Mouse (Mus musculus) neural tube, embryonic 13.5 days (tissue): Measurements from ENCODE around the gene Myom1. TPM values are rescaled to one million over a fixed set of nuclear protein-coding genes. Genes with fewer than 3 reads are reported as not detected.

Experiments
- ATAC-seq: fragments of 200-750 bp; cut with Nextera tagmentation; 2 replicates; pipeline ENCODE4 v1.8.0; 2017; ENCODE audit warnings: low read depth, mild to moderate bottlenecking, moderate TSS enrichment, moderate library complexity
- H3K27ac ChIP-seq: fragments of 300-500 bp; sonication (generic); replicated peaks from 2 replicates; pipeline ENCODE4 v1.5.1; 2015; ENCODE audit warnings: moderate library complexity, mild to moderate bottlenecking, inconsistent platforms
- H3K27me3 ChIP-seq: fragments of 300-500 bp; sonication (generic); 2 replicates; pipeline ENCODE4 v1.6.1; 2015; ENCODE audit warnings: mild to moderate bottlenecking, inconsistent platforms
- H3K36me3 ChIP-seq: fragments of 300-500 bp; sonication (generic); 2 replicates; pipeline ENCODE4 v1.6.1; 2015; ENCODE audit warnings: mild to moderate bottlenecking, inconsistent platforms
- H3K4me1 ChIP-seq: fragments of 300-500 bp; sonication (generic); replicated peaks from 2 replicates; pipeline ENCODE4 v1.6.1; 2015; ENCODE audit warnings: inconsistent platforms
- H3K4me2 ChIP-seq: fragments of 300-500 bp; sonication (generic); 2 replicates; pipeline ENCODE4 v1.6.1; 2015; ENCODE audit warnings: inconsistent platforms, mild to moderate bottlenecking, moderate library complexity
- H3K4me3 ChIP-seq: fragments of 300-500 bp; sonication (generic); 2 replicates; pipeline ENCODE4 v1.5.1; 2015; ENCODE audit warnings: mild to moderate bottlenecking, inconsistent platforms
- H3K9ac ChIP-seq: fragments of 300-500 bp; sonication (generic); 2 replicates; pipeline ENCODE4 v1.6.1; 2015; ENCODE audit warnings: moderate library complexity, mild to moderate bottlenecking, inconsistent platforms
- H3K9me3 ChIP-seq: fragments of 300-500 bp; sonication (generic); 2 replicates; pipeline ENCODE4 v1.6.1; 2016; ENCODE audit warnings: inconsistent platforms
- WGBS: fragments of 180-500 bp; shearing (Covaris S2); methylation state at CpG from one replicate; pipeline ENCODE4 v1.1.7; 2015; 5-methylcytosine and 5-hydroxymethylcytosine counted together
- polyA plus RNA-seq: library from polyadenylated mRNA; unstranded; fragments of >200 nt; fragmentation: Nextera tagmentation; extraction: Ambion mirVana; gene quantifications from 2 replicates; pipeline ENCODE4 v1.2.1, GENCODE M21; 2015

The Myom1 gene
- polyA plus RNA-seq, 1 experiment from 2014 or later = 1.7 TPM

DNA sequence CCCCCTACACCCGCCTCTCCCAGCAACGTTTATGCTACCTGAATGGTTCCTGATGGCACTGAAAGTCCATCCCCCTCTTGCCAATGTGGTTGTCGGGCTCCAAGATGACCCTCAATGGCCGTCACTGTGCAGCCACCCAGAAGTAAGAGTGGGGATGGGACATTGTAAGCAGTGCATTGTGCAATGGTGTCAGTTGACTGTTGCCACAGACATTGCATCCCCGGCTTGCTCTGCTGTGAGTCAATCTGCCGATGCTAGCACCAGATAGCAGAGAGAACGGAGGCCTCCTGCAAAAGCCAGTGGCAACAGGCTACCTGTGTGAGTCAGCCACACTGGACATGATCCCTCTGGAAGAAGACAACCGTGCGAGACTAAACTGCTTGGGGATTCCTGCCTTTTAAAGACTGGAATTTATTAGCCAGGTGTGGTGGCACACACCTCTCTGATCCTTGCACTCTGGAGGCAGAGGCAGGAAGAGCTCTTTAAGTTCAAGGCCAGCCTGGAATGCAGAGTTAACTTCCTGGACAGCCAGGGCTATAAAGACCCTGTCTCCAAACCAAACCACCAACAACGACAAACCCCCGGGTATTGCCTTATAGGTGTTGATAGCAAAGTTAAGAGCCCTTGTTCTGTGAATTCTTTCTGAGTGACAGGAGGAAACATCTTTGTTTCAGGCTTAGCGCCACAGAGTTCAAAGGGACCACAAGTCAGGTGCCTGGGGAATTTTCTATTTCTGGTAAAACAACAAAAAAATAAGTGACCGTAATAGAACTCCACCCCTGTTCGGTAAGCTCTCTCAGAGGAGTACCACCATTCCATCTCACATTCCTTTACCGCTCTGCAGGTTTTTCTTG is 16.7 kb upstream of the Myom1 start:
- no peak for ATAC-seq
- Histone ChIP-seq H3K4me3 (no peak overlapping the region), H3K9me3 (no peaks in the 10 kb centered on the region), H3K9ac (no peak overlapping the region), H3K4me1 (peaks cover 26% of the 10 kb centered on the region), H3K36me3 (peaks cover 36% of the 10 kb centered on the region), H3K27ac (no peak overlapping the region), H3K4me2 (no peak overlapping the region), H3K27me3 (no peaks in the 10 kb centered on the region)
- WGBS = 84% methylated on average over 15 of the region's 15 CpGs

GRCm38 (mm10) chr17:70986355-70986740 is 16.1 kb upstream of the Myom1 start:
- Histone ChIP-seq H3K4me2 (no peak overlapping the region), H3K9ac (no peak overlapping the region), H3K9me3 (no peaks in the 10 kb centered on the region), H3K36me3 (peaks cover 30% of the 10 kb centered on the region), H3K27ac (no peak overlapping the region), H3K4me3 (no peak overlapping the region), H3K27me3 (no peaks in the 10 kb centered on the region), H3K4me1 (peaks cover 30% of the 10 kb centered on the region)
- 91% methylated on average over 6 of the region's 6 CpGs for WGBS
- no peak for ATAC-seq

DNA sequence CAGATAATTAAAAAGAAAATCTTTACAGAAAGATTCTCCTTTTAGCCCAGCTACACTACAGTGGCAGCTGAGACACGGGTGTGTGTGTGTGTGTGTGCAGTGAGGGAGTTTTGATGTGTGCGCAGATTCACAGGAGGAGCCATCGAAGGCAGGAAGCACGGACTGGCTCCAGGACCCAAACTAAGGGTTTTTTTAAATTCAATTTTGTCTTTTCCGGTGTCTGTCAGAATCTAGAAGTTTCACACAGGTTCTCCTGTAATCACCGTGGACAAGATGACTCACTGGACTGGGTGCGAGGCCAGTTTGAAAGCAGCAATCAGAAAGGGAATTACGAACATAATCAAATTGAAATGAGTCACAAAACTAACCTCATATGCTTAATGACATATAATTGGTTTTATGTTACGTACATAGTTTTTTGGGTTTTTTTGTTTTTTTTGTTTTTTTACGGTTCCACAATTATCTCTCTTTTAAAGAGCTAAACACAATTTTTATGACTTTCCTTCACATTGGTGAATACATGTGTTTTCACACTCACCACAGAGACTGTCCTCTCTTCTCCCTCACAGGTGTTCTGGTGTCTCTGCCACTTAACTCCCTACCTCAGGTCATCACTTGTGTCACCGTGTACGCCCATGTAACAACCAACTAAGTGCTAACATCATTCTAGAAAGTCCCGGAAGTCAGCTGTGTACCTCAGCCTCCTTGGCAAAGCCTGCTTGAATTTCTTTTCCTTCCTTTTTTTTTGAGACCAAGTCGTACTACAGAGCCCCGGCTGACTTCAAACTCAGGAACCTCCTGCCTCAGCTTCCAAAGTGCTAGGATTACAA is 15.4 kb upstream of the Myom1 start:
- Histone ChIP-seq H3K9ac (no peak overlapping the region), H3K4me1 (peaks cover 32% of the 10 kb centered on the region), H3K4me3 (no peak overlapping the region), H3K27me3 (no peaks in the 10 kb centered on the region), H3K27ac (no peak overlapping the region), H3K36me3 (peaks cover 24% of the 10 kb centered on the region), H3K4me2 (no peak overlapping the region), H3K9me3 (no peaks in the 10 kb centered on the region)
- no peak for ATAC-seq
- 92% methylated on average over 15 of the region's 15 CpGs for WGBS

DNA sequence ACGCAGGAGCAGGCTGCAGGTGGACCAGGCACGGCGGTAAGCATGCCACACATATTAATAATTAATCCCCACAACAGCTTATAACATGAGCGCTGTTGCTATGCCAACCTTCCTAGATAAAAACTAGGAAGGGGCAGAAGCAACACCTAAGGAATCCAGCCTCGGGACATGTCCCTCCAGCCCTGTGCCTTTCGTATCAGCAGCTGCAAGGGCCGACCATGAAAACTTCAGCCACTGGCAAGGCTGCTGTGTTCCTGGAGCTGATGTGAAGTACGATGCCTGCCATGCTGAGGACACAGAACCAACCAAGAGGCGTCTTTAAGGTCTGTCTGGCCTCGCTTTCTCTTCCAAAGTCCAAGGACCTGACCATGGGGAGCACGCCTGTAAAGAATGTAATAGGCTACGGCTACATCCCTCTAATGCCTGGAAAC is 14.1 kb upstream of the Myom1 start:
- no peak for ATAC-seq
- peak overlapping the region; percentile 69 for H3K4me2 ChIP-seq

GRCm38 (mm10) chr17:70989430-70989829 is 13.0 kb upstream of the Myom1 start:
- WGBS = 54% methylated on average over 8 of the region's 8 CpGs
- H3K27me3 ChIP-seq = no peaks in the 10 kb centered on the region
- H3K4me1 ChIP-seq = peaks cover 32% of the 10 kb centered on the region
- H3K9me3 ChIP-seq = no peaks in the 10 kb centered on the region
- peak overlapping the region; percentile 69 for H3K4me2 ChIP-seq
- peak; percentile 4; the same call in 1 of the 2 replicates for ATAC-seq
- H3K36me3 ChIP-seq = peaks cover 39% of the 10 kb centered on the region
- H3K9ac ChIP-seq = peak overlapping the region; percentile 95
- H3K4me3 ChIP-seq = peak overlapping the region; percentile 86
- peak overlapping the region; percentile 97 for H3K27ac ChIP-seq

More for the DNA sequence above, 14.1 kb upstream of the Myom1 start:
- Histone ChIP-seq H3K27me3 (no peaks in the 10 kb centered on the region), H3K27ac (no peak overlapping the region), H3K4me3 (peak overlapping the region; percentile 8; the same call in 1 of the 2 replicates), H3K36me3 (peaks cover 28% of the 10 kb centered on the region), H3K9me3 (no peaks in the 10 kb centered on the region), H3K4me1 (peaks cover 32% of the 10 kb centered on the region), H3K9ac (peak overlapping the region; percentile 6; the same call in 1 of the 2 replicates)
- 87% methylated on average over 12 of the region's 12 CpGs for WGBS

GRCm38 (mm10) chr17:70989991-70990390 is 12.4 kb upstream of the Myom1 start:
- Histone ChIP-seq H3K9ac (peak overlapping the region; percentile 95), H3K4me3 (peak overlapping the region; percentile 86), H3K27me3 (no peaks in the 10 kb centered on the region), H3K36me3 (peaks cover 43% of the 10 kb centered on the region), H3K4me1 (peaks cover 32% of the 10 kb centered on the region), H3K9me3 (no peaks in the 10 kb centered on the region), H3K27ac (peak overlapping the region; percentile 97), H3K4me2 (peak overlapping the region; percentile 69)
- 2% methylated on average over 24 of the region's 24 CpGs for WGBS
- peak; percentile 82 for ATAC-seq

DNA sequence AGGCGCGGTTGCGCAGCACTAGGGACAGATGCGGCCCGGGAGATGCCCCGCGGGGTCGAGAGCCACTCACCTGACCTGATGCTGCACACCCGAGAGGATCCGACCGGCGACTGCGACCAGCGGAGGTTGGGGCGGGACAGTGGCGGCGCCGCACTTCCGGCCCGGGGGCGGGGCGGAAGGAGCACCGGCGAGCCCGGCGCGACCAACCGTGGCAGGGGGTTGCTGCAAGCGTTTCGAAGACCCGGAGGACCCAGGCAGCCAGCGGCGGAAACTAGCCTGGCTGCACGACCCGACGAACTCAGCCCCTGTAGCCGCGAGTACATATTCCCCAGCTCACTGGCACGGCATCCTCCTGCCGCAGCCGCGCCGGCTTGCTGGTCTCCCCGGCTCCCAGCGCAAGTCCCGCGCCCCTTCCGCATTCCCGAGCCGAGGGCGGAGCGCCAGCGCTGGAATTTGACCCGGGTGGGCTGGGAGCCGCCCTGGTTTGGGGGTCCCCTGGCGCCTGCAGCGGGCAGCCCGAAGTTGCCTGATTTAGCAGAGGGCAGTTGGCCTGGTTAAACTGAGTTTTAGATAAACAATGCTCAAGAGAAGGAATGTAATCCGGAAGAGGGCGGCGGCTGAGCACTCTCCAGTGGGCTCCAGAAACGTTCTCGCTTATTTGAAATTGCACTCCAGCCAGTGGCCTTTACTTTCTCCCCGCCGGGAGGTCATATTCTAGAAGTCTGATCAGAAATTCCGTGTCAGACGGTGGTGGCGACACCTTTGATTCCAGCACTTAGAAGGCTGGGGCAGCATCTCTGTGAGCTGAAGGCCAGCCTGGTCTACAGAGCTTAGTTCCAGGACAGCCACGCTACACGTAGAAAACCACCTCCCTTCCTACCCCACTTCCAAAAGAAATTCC is 11.8 kb upstream of the Myom1 start:
- H3K4me1 ChIP-seq = peaks cover 32% of the 10 kb centered on the region
- ATAC-seq = peak; percentile 95
- no peaks in the 10 kb centered on the region for H3K27me3 ChIP-seq
- peak overlapping the region; percentile 86 for H3K4me3 ChIP-seq
- peaks cover 43% of the 10 kb centered on the region for H3K36me3 ChIP-seq
- H3K4me2 ChIP-seq = peak overlapping the region; percentile 69
- peak overlapping the region; percentile 97 for H3K27ac ChIP-seq
- under 1% methylated on average over 66 of the region's 70 CpGs for WGBS
- no peaks in the 10 kb centered on the region for H3K9me3 ChIP-seq
- H3K9ac ChIP-seq = peak overlapping the region; percentile 95

DNA sequence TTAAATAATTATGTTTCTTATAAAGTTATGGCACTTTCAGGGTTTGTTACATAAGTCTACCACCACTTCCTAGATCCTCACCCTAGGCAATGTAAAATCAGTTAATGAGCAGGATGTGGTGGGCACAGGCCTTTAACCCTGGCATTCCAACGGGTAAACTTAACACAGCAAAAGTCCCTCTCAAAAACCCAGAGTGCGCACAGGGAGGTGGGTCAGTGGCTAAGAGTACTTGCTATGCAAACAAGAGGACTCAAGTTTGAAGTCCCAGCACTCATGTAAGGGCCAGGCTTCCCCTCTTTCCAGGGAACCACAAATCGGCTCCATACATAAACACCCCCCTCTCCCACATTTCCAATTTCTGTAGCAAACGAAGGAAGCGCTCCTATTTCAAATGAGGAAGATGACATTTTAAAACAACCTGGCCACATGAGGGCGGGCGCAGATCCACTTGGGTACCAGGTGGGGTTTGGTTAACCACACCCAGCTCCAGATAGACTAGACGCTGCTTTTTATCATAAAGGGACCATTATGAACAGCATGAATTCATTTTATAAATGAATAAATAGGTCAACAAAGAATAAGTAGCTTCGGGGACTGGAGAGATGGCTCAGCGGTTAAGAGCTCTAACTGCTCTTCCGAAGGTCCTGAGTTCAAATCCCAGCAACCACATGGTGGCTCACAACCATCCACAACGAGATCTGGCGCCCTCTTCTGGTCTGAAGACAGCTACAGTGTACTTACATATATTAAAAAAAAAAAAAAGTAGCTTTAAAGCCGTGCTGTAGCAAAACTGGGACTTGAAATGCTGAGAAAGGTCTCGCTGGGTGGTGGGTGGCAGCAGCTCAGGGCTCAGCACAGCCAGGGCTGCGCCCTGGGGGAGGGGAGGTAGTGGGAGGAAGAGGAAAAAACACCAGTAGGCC is 10.5 kb upstream of the Myom1 start:
- WGBS = 91% methylated on average over 16 of the region's 16 CpGs
- Histone ChIP-seq H3K27ac (no peak overlapping the region), H3K4me3 (0 out of 2 replicates have a peak overlapping the region, but pooled peaks have one; percentile 86), H3K9ac (no peak overlapping the region), H3K36me3 (peaks cover 40% of the 10 kb centered on the region), H3K4me2 (peak overlapping the region; percentile 69), H3K9me3 (no peaks in the 10 kb centered on the region), H3K27me3 (no peaks in the 10 kb centered on the region), H3K4me1 (peaks cover 32% of the 10 kb centered on the region)
- no peak for ATAC-seq

DNA sequence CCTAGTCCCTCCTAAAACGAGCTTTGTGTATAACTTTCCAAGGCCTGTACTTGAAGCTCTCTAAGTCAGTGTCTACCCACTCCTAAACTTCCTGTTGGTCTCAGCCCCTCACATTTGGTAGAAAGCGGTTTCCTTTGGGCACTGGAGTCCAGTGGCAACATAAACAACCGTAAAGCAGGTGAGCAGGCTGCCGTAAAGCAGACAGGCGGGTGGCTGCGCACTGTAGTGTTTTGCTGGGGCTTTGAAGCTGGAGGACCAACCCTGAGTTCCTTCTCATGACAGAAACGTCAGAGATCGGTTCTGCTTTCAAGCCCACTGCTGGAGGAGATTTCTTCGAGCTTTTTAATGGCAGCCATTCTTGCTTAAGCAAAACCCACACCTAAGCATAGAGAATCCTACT is 9.8 kb upstream of the Myom1 start:
- 81% methylated on average over 9 of the region's 9 CpGs for WGBS
- H3K4me1 ChIP-seq = peaks cover 27% of the 10 kb centered on the region
- no peaks in the 10 kb centered on the region for H3K27me3 ChIP-seq
- no peak overlapping the region for H3K4me3 ChIP-seq
- H3K9ac ChIP-seq = no peak overlapping the region
- no peak for ATAC-seq
- H3K36me3 ChIP-seq = peaks cover 40% of the 10 kb centered on the region
- no peak overlapping the region for H3K27ac ChIP-seq
- no peak overlapping the region for H3K4me2 ChIP-seq
- H3K9me3 ChIP-seq = no peaks in the 10 kb centered on the region

DNA sequence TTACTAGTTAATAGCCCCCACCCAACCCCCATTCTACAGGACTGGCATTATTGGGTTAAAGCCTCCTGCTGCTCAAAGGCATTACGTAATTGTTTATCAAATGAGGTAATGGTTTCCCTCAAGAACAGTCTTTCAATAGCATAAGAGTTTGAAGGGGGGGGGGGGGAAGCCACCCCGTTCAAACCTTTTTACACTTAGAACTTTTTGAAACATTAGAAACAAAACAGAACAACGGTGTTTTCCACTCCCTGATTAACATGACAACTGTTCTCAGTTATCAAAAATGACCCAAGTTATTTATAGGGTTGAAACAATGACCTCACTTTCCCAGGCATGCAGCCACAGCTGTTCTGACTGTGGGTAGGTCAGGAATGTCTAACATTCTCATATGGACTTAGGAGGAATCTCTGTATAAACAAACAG is 9.0 kb upstream of the Myom1 start:
- H3K4me1 ChIP-seq = peaks cover 20% of the 10 kb centered on the region
- no peak for ATAC-seq
- H3K36me3 ChIP-seq = peaks cover 40% of the 10 kb centered on the region
- H3K4me2 ChIP-seq = no peak overlapping the region
- H3K4me3 ChIP-seq = no peak overlapping the region
- no peak overlapping the region for H3K27ac ChIP-seq
- 29% methylated on average over 3 of the region's 3 CpGs for whole genome bisulfite sequencing
- no peaks in the 10 kb centered on the region for H3K27me3 ChIP-seq
- H3K9ac ChIP-seq = no peak overlapping the region
- no peaks in the 10 kb centered on the region for H3K9me3 ChIP-seq

DNA sequence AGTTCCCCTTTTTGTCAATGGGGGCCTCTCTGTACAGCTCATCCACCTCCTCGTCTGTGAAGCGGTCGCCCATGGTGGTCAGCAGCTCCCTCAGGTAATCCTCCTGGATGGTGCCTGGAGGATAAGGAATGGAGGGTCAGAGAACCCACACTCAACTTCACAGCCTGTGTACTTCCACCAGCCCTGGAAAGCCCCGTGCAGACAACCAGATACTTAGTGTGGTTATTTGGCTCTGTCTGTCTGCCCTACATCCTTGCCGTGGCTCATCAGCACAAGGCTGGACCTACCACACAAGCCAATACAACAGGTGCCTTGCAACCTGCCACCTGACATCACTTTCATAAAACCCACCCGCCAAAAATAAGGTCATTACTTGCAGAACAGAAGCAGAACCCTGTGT is 7.8 kb upstream of the Myom1 start:
- 90% methylated on average over 6 of the region's 6 CpGs for WGBS
- ATAC-seq = no peak

More for the DNA sequence above, 7.8 kb upstream of the Myom1 start:
- H3K27me3 ChIP-seq = no peaks in the 10 kb centered on the region
- no peak overlapping the region for H3K9ac ChIP-seq
- H3K27ac ChIP-seq = no peak overlapping the region
- peaks cover 10% of the 10 kb centered on the region for H3K4me1 ChIP-seq
- H3K4me2 ChIP-seq = no peak overlapping the region
- H3K36me3 ChIP-seq = peaks cover 40% of the 10 kb centered on the region
- no peaks in the 10 kb centered on the region for H3K9me3 ChIP-seq
- H3K4me3 ChIP-seq = no peak overlapping the region
